Mouse (Mus musculus) kidney, adult 18-20 months (tissue): ENCODE measurements around the gene Hsd3b6.
"Not testable (repeated sequence)": the region's sequence is repeated elsewhere in the genome, so short reads cannot be mapped to it uniquely, and the experiment has no call there.

Experiments
- DNase-seq: peaks from one replicate; pipeline ENCODE4 v3.0.0; 2021

Gene Hsd3b6

DNA sequence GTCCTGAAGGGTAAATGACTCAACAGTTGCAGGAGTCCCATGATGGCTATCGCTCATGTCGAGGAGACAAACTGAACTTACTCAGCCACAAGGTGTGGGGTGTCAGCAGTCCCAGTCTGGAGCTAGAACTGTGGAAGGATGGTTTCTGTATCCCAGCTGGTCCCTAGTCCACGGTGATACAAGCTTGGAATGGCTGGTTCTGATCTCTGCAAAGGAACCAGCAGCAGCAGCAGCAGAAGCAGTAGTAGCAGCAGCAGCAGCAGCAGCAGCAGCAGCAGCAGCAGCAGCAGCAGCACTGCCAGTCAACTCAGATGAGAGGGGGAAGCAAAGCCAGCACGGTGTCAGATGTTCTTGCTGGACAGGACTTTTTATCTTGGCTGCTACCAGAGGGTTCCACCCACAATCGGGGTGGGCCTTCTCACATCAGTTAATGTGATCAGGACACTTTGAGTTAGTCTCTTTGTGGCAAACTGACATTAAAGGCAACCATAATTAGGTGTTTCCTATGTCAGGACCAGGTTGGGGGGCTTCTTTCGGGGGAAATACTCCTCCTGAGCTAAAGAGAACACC, at the start of gene Hsd3b6:
Gene Hsd3b6 (minus strand): TSS at position 343 of the 570 bp plus-strand sequence.
- no peak for DNase-seq

GRCm38 (mm10) chr3:98862800-98863199, 48.6 kb upstream of the Hsd3b6 start:
- DNase-seq, result no peak

DNA sequence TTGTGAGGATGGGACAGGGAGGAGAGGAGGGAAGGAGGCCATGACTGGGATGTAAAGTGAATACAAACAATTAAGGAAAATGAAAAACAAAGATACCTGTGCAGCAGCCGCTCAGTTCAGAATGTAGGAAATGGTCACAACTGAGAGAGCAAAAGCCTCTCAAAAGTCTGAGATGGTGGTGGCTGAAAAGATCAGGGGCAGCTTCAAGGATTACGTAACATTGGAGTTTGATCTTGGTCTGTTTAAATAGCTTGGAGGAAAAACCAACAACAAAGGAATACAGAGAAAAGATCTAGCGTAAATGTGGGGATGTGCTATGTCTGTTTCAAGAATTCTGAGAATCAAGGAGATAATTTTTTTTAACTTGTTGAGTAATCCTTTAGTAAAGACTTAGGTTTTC, 45.3 kb upstream of the Hsd3b6 start, which contains the start of gene Hsd3b1:
Gene Hsd3b1 (minus strand): TSS at position 219 of the 400 bp plus-strand sequence.
- no peak for DNase-seq

DNA sequence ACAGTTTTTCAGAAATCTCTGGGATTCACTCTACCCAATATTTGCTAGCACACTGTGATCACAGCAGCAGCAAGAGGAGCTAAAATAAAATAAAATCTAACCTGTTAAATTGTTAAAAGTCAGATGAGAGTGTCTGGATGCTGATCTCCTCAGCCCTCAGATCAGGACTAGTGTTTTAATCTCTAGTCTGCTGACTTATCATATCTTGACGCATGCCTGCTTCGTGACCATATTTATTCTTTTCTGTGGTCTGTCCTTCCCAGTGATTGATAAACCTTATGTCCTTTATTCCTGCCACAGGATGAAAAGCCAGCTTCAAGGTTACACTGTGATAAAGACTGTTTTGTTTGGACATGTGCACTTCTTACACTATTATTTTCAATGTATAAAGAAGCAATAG, 43.8 kb upstream of the Hsd3b6 start:
- no peak for DNase-seq

DNA sequence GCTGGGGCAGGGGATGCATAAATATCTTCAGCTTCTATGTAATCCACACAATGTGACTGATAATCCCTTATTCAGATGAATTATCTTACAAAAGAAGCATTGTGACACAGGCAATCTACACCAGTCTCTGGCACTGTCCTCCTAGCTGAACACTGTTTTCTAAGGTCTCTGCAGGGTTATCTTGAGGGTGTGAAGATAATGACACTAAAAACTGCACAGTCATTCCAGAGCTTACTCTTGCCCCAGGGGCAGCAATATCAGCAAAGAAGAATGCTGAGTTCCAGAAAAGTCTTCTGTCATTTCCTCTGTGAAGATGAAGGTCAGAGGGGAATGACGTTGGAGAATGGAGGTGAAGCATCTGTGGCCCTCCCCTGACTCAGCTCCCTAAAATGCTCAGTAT, 42.6 kb upstream of the Hsd3b6 start:
- DNase-seq, result no peak

DNA sequence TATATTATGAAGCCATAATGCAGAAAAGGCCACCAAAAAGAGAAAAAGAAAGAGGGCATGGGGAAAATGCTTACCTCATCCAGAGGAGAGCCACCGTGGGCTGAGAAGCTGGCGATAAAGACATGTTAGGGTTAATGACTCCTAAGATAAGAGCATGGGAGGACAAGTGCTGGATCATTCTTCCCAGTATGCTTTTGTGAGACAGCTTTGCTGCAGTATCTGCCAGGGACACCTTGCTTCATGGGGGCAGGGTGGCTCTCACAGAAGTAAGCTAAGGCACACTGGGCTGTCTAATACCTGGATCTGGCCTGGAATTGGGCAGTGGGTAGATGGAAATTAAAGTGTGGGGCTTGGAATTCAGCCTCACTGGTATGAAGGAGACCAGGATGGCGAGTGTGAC, 40.9 kb upstream of the Hsd3b6 start:
- no peak for DNase-seq

- DNase-seq, result no peak
Observed at GRCm38 (mm10) chr3:98853685-98854084, 39.4 kb upstream of the Hsd3b6 start.

GRCm38 (mm10) chr3:98853051-98853450, 38.8 kb upstream of the Hsd3b6 start:
- no peak for DNase-seq

GRCm38 (mm10) chr3:98852631-98853030, 38.4 kb upstream of the Hsd3b6 start:
- no peak for DNase-seq

DNA sequence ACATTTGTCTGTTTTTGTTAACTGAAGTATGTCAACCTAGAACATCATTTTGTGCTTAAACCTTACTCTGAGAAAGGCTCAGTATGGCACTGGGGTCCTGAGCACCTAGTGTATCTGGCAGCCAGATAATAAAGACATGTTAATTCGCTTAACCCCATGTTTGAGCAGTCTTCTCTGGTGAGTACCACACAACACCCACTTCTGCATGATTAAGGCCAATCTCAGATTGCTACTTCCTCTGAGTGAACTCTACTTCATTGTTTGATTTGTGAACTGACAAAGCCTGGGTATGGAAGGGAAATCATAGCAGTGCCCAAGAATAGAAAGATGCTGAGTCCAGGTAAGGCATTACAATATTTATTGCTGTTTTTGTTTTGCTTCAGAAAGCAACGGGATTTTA, 37.6 kb upstream of the Hsd3b6 start:
- DNase-seq, result no peak

DNA sequence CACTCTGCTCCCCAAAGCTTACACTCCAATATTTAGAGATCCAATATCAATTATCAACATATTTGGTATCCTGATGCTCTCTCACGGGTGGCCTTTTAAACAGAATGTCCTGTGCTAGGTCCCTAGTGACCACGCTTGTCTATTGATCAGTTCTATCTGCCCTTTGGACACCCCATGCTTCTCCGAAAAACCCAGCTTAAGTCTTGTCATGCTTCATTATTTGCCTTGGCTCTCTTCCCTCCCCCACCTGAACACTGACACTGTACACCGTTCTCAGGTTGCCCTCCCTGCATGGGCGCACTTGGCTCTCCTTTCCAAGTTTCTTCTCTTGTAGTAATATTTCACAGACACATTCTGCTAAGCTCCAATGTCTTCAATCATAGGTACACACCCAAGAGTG, 36.0 kb upstream of the Hsd3b6 start:
- no peak for DNase-seq

- DNase-seq, result no peak
Observed at GRCm38 (mm10) chr3:98848898-98849297, 34.7 kb upstream of the Hsd3b6 start.

GRCm38 (mm10) chr3:98812653-98813052, 1.6 kb downstream of the Hsd3b6 start:
- not testable (repeated sequence) for DNase-seq

DNA sequence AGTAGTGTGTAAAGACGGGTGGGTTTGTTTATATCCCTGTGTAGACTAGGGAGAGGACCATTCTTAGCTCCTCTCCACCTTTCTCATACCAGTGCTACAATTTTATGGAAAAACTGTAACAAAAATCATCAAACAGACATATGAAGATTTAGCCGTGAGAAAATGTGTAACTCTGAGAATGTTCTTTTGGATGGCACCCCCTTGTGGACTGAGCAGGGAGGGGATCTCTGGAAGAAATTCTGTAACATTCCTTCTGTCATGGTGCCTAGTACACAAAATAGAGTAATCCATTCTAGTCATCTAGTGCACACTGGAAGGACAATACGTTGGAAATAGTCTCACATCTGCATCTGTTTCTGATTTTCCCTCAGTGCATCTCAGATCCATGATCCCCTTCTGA, 9.2 kb downstream of the Hsd3b6 start:
- DNase-seq, result not testable (repeated sequence)

DNA sequence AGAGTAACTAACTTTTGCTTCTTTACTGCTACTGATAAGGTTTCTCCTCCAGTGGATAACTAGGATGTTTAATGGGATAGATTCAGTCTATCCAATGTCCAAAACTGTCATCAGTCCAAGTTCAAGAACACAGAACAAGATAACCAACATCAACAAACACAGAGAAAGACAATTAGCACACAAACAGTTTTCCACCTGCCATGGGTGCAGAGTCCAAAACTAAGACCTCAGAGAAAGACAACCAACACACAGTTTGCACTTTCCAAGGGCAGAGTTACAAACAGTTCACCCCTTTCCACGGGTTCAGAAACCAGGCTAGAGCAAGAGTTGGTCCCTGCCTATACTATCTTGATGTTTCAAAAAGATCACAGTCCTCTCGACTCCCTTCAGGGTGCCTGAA, 27.7 kb downstream of the Hsd3b6 start:
- no peak for DNase-seq

DNA sequence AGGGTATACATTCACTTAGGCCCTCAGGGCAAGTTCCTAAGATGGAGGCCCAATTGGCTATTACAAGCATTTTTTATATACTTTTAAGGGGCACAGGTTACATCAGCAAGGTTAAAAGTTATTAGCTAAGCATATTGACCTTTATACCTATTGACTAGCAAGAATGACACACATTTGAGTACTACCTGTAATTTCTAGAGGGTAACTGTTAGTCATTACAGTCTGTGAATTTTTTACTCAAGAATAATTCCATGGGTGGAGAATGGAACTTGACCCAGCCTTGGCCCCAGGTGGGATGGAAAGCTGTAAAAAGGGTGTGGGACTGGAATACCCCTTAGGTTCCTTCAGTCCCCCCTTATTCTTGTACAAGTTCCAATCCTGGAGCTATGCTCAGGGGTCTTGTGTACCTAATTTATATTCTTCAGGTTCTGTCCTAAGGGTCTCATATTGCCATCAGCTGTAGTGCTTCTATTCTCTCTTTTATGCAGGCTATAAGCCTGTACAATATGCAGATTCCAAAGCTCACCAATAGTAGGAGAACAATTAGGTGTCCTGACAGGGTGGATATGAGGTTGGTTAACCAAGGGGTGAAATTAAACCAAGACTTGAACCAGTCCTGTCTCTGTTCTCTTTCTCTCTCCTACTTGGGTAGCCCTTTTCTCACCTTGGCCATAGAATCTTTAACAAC, 31.9 kb downstream of the Hsd3b6 start:
- no peak for DNase-seq

- no peak for DNase-seq
Observed at GRCm38 (mm10) chr3:98780921-98781320, 33.3 kb downstream of the Hsd3b6 start.

DNA sequence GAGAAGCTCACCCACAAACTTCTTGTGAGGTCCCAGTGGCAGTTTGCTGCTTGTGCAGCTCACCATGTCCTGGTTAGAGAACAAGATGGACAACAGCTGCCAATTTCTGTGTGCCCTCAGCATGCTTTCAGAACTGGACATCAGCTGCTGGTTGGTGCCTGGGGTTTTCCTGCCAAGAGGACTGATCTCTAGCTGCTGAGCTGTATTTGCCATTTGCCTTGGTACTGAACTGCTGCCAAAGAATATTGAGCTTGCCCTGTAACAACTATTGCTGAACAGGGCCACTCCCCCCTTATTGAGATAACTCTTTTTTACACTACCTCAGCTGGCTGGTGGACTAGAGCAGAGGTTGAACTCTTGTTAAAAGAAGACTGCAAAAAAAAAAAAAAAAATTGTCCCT, 50.1 kb downstream of the Hsd3b6 start:
- no peak for DNase-seq

DNA sequence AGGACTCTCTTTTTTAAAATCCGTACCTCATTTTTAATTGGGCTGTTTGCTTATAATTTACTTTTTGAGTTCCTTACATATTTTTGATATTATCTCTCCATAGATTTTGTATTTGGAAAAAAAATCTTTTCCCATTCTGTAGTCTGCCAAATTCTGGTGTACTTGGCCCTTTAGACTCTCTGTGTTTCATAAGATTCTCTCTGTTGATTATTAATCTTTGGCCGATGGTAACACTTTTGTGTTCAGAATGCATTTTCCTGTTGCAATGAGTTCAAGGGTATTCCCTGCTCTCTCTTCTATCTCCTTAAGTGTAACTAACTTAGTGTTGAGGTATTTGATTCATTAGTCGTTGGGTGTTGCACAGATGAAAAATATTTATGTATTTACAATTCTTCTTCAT, 57.4 kb downstream of the Hsd3b6 start:
- no peak for DNase-seq
